Mouse (Mus musculus): ENCODE measurements around the gene Lsm4. TPM values are rescaled to one million over a fixed set of nuclear protein-coding genes. Genes with fewer than 3 reads are reported as not detected.

Lsm4 gene
- total RNA-seq, 2 experiments from 2014 or later, result 68.2 to 80.4 TPM

GRCm38 (mm10) chr8:70671615-70672324, 1.3 kb upstream of the Lsm4 start:
- intact Hi-C loops (cut with DNase I), result no loop called here
- DNase-seq (ENCODE audit: extremely low spot score in 1 of 2, low spot score in 2 of 2), result peak in 1 of 2 experiments; percentile 65

- intact Hi-C loops (cut with DNase I), result loop anchor here (1.0 kb wide), 1 partner anchor 28 kb away; no protein-coding TSS in a partner anchor
- no peak for DNase-seq (ENCODE audit: extremely low spot score in 1 of 2, low spot score in 2 of 2)
Observed at GRCm38 (mm10) chr8:70672325-70673078, 546 bp upstream of the Lsm4 start.

- intact Hi-C loops (cut with DNase I), result no loop called here
- no peak for DNase-seq (ENCODE audit: extremely low spot score in 1 of 2, low spot score in 2 of 2)
Observed at GRCm38 (mm10) chr8:70674109-70674508, 1.1 kb downstream of the Lsm4 start.

- intact Hi-C loops (cut with DNase I), result no loop called here
- no peak for DNase-seq (ENCODE audit: extremely low spot score in 1 of 2, low spot score in 2 of 2)
Observed at GRCm38 (mm10) chr8:70674716-70675115, 1.7 kb downstream of the Lsm4 start.

- intact Hi-C loops (cut with DNase I), result no loop called here
- DNase-seq (ENCODE audit: extremely low spot score in 1 of 2, low spot score in 2 of 2), result no peak
Observed at GRCm38 (mm10) chr8:70675336-70675735, 2.3 kb downstream of the Lsm4 start.

- DNase-seq (ENCODE audit: extremely low spot score in 1 of 2, low spot score in 2 of 2), result no peak
- intact Hi-C loops (cut with DNase I), result no loop called here
Observed at GRCm38 (mm10) chr8:70677451-70678080, 4.5 kb downstream of the Lsm4 start.

GRCm38 (mm10) chr8:70678679-70679078, 5.6 kb downstream of the Lsm4 start:
- intact Hi-C loops (cut with DNase I), result no loop called here
- DNase-seq (ENCODE audit: extremely low spot score in 1 of 2, low spot score in 2 of 2), result no peak

- intact Hi-C loops (cut with DNase I), result no loop called here
- DNase-seq (ENCODE audit: extremely low spot score in 1 of 2, low spot score in 2 of 2), result no peak
Observed at GRCm38 (mm10) chr8:70679404-70679803, 6.4 kb downstream of the Lsm4 start.

GRCm38 (mm10) chr8:70680039-70680438, 7.0 kb downstream of the Lsm4 start:
- intact Hi-C loops (cut with DNase I), result no loop called here
- peak in 1 of 2 experiments; percentile 34 for DNase-seq (ENCODE audit: extremely low spot score in 1 of 2, low spot score in 2 of 2)

GRCm38 (mm10) chr8:70681410-70681809, 8.4 kb downstream of the Lsm4 start:
- intact Hi-C loops (cut with DNase I), result no loop called here
- DNase-seq (ENCODE audit: extremely low spot score in 1 of 2, low spot score in 2 of 2), result no peak

GRCm38 (mm10) chr8:70682193-70682592, 9.1 kb downstream of the Lsm4 start:
- intact Hi-C loops (cut with DNase I), result no loop called here
- peak in 1 of 2 experiments; percentile 79 for DNase-seq (ENCODE audit: extremely low spot score in 1 of 2, low spot score in 2 of 2)

- DNase-seq (ENCODE audit: extremely low spot score in 1 of 2, low spot score in 2 of 2), result no peak
Observed at GRCm38 (mm10) chr8:70682692-70683091, 9.6 kb downstream of the Lsm4 start.

GRCm38 (mm10) chr8:70684291-70684690, 11.2 kb downstream of the Lsm4 start:
- peak; percentile 64 to 79 for DNase-seq (ENCODE audit: extremely low spot score in 1 of 2, low spot score in 2 of 2)

More at GRCm38 (mm10) chr8:70682692-70683091, 9.6 kb downstream of the Lsm4 start:
- intact Hi-C loops (cut with DNase I), result no loop called here

GRCm38 (mm10) chr8:70687576-70687975, 14.5 kb downstream of the Lsm4 start:
- intact Hi-C loops (cut with DNase I), result no loop called here
- no peak for DNase-seq (ENCODE audit: extremely low spot score in 1 of 2, low spot score in 2 of 2)

More at GRCm38 (mm10) chr8:70684291-70684690, 11.2 kb downstream of the Lsm4 start:
- intact Hi-C loops (cut with DNase I), result no loop called here

- intact Hi-C loops (cut with DNase I), result no loop called here
- DNase-seq (ENCODE audit: extremely low spot score in 1 of 2, low spot score in 2 of 2), result no peak
Observed at GRCm38 (mm10) chr8:70688136-70688535, 15.1 kb downstream of the Lsm4 start.

GRCm38 (mm10) chr8:70689892-70690390, 16.9 kb downstream of the Lsm4 start:
- intact Hi-C loops (cut with DNase I), result no loop called here
- no peak for DNase-seq (ENCODE audit: extremely low spot score in 1 of 2, low spot score in 2 of 2)

- intact Hi-C loops (cut with DNase I), result no loop called here
- no peak for DNase-seq (ENCODE audit: extremely low spot score in 1 of 2, low spot score in 2 of 2)
Observed at GRCm38 (mm10) chr8:70691230-70691629, 18.2 kb downstream of the Lsm4 start.

- peak in 1 of 2 experiments; percentile 67 for DNase-seq (ENCODE audit: extremely low spot score in 1 of 2, low spot score in 2 of 2)
- intact Hi-C loops (cut with DNase I), result no loop called here
Observed at GRCm38 (mm10) chr8:70691727-70692231, 18.7 kb downstream of the Lsm4 start.

- intact Hi-C loops (cut with DNase I), result no loop called here
- DNase-seq (ENCODE audit: extremely low spot score in 1 of 2, low spot score in 2 of 2), result no peak
Observed at GRCm38 (mm10) chr8:70693636-70694035, 20.6 kb downstream of the Lsm4 start.

Data from left cerebral cortex, postnatal 10 days (tissue).